Mouse (Mus musculus): ENCODE measurements around the gene Carhsp1.

The Carhsp1 gene

DNA sequence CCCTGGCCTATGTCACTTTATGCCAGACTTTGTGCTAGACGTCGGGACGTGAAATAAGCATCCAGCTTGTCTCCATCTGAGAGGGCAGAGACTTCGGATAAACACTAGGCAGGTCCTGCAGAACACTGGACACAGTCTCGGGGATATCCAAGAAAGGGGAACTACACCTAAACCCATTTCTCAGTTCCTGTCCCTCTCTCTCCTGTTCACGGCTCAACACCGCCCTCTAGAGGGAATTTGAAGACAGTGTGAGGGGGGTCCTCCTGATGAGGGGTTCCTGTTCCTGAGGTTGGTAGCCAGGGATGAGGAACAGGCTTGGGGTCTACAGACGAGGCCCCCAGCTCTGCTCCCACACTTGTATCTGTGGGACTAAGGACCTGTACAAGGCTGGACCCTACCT, 2.2 kb upstream of the Carhsp1 start:
- peak; percentile 63 for DNase-seq

DNA sequence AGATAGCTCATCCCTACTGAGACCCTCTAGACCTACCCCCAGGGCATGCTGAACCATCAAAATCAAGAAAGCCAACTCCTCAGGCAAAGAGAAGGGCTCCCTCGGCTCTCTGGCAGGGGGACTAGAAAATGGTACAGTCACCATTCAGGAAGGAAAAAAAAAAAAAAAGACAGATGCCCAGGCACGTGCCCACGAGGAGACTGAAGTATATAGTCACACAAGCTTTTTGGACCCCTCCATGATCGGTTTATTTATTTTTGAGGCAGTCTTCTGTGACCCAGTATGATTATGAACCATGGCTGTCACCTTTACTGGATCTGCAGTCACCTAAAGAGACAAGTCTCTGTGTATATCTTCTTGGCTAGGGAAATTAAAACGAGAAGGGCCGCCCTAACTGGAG, 1.4 kb upstream of the Carhsp1 start:
- no peak for DNase-seq

GRCm38 (mm10) chr16:8672811-8673210, 856 bp upstream of the Carhsp1 start:
- no peak for DNase-seq

DNA sequence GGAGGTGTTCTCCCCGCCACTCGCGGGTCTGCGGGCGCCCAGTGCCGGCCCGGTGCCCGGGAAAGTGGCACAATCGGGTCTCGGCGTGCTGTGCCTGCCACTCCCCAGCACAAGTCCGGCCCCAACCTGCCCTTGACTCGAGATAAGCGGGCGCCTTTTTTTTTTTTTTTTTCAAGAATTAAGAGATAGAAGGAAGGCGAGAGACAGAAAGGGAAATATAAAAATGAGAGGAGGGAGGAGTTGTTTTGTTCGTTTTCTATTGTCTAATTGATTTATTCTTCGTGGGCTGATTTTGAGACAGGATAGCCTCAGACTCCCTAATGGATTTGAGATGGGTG, 364 bp upstream of the Carhsp1 start:
- no peak for DNase-seq

DNA sequence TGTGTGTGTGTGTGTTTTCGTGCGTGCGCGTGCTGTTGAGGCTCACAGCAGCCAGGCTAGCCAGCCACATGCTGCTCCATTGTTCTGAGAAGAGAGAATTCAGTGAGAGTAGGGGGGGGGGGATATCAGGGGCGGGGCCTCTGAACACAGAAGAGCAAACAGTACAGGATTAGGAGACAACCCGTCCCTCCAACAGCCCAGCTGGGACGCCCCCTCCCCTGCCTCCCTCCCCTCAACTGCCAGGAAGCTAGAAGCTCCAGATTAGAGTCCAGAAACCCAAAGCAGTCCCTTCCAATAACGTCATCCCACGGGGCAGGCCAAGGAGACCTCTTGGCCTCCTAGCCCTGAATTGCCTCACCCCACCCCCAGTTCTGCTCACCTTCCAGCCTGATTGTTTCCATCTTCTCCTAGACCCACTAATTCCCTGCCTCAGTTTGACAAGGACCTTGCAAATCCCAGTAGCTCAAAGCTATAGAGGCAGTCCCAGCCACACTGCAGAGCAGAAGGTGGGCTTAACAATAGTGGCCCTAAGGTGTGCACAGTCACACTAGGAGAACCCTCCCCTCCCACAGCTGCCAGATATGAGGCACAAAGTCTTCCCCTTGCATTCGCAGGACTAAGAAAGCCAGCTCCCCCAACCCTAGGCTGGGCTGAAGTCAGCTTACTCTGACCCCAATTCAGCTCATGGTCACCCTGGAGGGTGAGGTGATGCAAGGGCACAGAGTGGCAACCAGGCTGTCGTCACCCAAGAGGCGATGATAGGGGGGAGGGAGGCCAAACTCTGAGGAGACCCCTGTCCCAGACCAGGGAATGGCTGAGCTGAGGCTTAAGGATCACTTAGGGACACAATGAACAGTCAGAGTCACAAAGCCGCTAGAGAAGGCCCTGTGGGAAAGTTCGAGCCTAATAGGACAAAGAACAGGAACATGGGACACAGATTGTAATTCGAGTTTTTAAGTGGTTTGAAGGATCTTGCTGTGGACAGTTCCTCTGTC, 1.6 kb downstream of the Carhsp1 start:
- DNase-seq = no peak

DNA sequence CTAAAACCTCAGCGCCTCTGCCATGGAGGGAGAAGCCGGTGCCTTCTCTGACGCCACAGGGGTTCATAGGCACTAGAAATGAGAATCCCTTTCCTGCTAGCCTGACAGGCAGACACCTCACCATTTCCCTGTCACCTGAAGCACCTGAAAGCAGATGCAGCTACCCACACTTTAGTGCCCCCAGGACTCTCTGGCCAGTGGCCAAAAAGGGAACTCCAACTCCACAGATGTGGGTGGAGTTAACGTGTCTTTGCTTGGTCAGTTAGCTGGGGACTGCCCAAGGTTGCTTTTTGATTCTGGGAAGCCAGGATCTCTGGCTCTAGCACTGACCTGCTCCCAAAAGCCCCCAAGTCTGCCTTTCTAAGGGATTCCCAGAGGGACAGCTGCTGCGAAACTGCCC, 2.5 kb downstream of the Carhsp1 start:
- peak; percentile 43 for DNase-seq

DNA sequence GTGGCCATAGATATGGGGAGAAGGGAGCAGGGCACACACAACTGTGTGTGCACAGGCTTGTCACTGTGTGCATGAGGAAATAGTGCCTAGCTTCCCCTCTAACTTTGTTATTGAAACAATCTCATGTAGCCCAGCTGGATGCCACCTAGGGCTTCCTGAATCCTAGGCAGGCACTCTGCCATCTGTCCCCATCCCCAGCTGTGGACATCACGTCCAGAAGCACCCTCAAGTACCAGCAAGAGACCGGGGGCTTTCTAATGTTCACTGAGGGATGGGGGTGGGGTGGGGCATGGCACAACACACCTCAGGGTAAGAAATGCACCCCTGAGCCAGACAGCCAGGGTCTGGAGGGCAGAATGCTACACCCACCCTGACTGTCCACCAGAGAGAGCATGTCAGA, 3.6 kb downstream of the Carhsp1 start:
- DNase-seq = no peak

DNA sequence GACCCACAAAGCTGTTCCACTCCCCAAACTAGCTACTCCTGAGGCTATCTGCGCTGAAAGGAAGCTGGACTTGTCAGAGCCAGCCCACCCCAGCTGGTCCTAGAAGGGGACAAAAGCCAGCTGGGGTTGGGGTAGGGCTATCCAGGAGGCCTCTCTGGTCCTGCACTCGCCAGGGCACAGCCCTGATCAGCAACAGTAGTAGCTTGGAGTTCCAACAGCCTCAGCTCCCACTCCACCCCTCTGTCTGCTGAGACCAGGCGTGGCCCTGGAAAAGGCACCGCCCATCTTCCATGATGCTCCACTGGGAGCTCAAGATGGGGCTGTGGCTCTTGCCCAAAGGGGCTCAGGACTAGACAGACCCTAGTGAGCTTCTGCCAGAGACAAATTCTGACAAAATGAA, 4.1 kb downstream of the Carhsp1 start:
- no peak for DNase-seq

DNA sequence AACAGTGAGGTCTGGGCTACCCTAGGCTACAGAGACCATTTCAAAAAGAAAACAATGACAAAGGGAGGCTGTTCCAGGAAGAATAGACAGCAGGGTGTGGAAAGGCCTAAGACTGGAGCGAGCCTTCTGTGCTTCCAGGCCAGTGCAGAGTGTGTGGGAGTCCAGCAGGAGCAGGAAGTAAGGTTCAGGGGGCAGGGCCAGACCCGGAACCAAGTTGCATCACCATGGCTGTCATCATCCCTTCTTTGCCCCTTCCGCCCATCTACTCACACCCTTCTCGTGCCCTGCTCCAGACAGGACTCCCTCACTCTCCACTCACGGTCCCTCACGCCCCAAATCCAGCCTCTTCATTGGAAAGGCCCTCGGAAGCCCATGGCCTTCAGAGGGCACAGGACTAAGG, 4.7 kb downstream of the Carhsp1 start:
- DNase-seq = no peak

- DNase-seq = peak; percentile 69
Measured at GRCm38 (mm10) chr16:8666452-8666851, 5.5 kb downstream of the Carhsp1 start.

DNA sequence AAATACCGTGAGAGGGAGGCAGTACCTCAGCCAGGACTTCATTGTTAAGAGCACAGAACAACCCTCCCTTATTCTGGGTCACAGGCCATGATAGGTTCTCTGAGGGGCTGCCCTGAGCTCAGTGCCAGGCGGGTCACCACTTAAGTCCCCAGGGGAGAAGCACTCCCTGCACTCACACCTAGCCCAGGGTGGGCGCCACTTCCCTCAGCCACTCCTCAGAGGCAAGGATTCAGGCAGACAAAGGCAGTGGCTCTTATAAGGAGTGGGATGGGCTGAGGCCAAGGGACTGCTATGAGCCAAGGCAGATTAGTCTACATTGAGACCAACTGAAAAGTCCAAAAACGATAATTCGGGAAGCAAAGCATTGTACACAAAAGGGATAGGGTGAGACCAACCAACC, 6.6 kb downstream of the Carhsp1 start:
- no peak for DNase-seq

- DNase-seq = peak; percentile 54
Measured at GRCm38 (mm10) chr16:8663606-8664539, 8.1 kb downstream of the Carhsp1 start.

- peak; percentile 49 for DNase-seq
Measured at GRCm38 (mm10) chr16:8663022-8663421, 8.9 kb downstream of the Carhsp1 start.

DNA sequence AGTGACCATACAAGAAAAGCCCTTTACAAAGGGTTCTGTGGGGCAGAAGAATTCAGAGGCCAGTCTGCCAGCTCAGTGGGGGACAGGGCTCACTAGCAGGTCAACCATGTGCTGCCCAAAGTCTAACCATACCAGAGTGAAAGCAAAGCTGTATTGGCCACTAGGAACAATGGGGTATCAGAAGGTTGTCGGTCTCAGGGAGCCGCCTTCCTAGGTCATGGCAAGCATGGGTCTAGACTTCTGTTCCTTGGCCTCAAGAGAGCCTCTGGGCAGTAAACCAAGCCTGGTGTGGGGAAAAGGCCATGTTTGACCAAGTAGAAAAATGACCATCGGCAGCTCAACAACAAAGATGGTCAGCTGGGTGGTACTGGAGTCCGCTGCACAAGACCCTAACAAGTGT, 13.2 kb downstream of the Carhsp1 start:
- peak; percentile 60 for DNase-seq

- DNase-seq = no peak
Measured at GRCm38 (mm10) chr16:8658349-8658748, 13.6 kb downstream of the Carhsp1 start.

- no peak for DNase-seq
Measured at GRCm38 (mm10) chr16:8656256-8656655, 15.7 kb downstream of the Carhsp1 start.

- no peak for DNase-seq
Measured at GRCm38 (mm10) chr16:8655599-8655998, 16.4 kb downstream of the Carhsp1 start.

GRCm38 (mm10) chr16:8655108-8655507, 16.8 kb downstream of the Carhsp1 start:
- DNase-seq = no peak

GRCm38 (mm10) chr16:8650007-8650406, 21.9 kb downstream of the Carhsp1 start:
- DNase-seq = no peak

GRCm38 (mm10) chr16:8645546-8645945, 26.4 kb downstream of the Carhsp1 start:
- DNase-seq = no peak

- DNase-seq = peak; percentile 58
Measured at GRCm38 (mm10) chr16:8643855-8644254, 28.1 kb downstream of the Carhsp1 start.

- DNase-seq = no peak
Measured at GRCm38 (mm10) chr16:8639466-8640191, 32.3 kb downstream of the Carhsp1 start.

GRCm38 (mm10) chr16:8638131-8638530, 33.8 kb downstream of the Carhsp1 start:
- DNase-seq = no peak

Data from kidney, postnatal 14 days (tissue).